Mouse (Mus musculus) liver, postnatal 0 days (tissue): ENCODE data around the gene Slmap. TPM values are rescaled to one million over a fixed set of nuclear protein-coding genes. Genes with fewer than 3 reads are reported as not detected.
"Not testable (repeated sequence)": the region's sequence is repeated elsewhere in the genome, so short reads cannot be mapped to it uniquely, and the experiment has no call there.

ENCODE experiments used
- ATAC-seq: fragments of 200-750 bp; cut with Nextera tagmentation; 2 replicates; pipeline ENCODE4 v1.8.0; 2017; ENCODE audit warnings: mild to moderate bottlenecking, moderate library complexity
- DNase-seq: peaks from one replicate; pipeline ENCODE4 v3.0.0-alpha.2; 2016
- H3K27ac ChIP-seq: fragments of 300-500 bp; sonication (generic); 2 replicates; pipeline ENCODE4 v1.5.1; 2014; ENCODE audit warnings: antibody characterized with exemption, moderate library complexity, mild to moderate bottlenecking, low read depth
- H3K27me3 ChIP-seq: fragments of 300-500 bp; sonication (generic); 2 replicates; pipeline ENCODE4 v1.6.1; 2014; ENCODE audit warnings: low read length, control low read depth, mixed read lengths; ENCODE audit not compliant: insufficient read depth
- H3K36me3 ChIP-seq: fragments of 300-500 bp; sonication (generic); replicated peaks from 2 replicates; pipeline ENCODE4 v1.6.1; 2014; ENCODE audit warnings: mild to moderate bottlenecking, control low read depth, low read length, moderate library complexity, mixed read lengths; ENCODE audit not compliant: insufficient read depth
- H3K4me1 ChIP-seq: fragments of 300-500 bp; sonication (generic); 2 replicates; pipeline ENCODE4 v1.6.1; 2014; ENCODE audit warnings: antibody characterized with exemption, mild to moderate bottlenecking, control low read depth; ENCODE audit not compliant: insufficient read depth
- H3K4me2 ChIP-seq: fragments of 300-500 bp; sonication (generic); 2 replicates; pipeline ENCODE4 v1.6.1; 2014; ENCODE audit warnings: low read depth, mild to moderate bottlenecking, low read length, moderate library complexity, mixed read lengths
- H3K4me3 ChIP-seq: fragments of 300-500 bp; sonication (generic); 2 replicates; pipeline ENCODE4 v1.5.1; 2014; ENCODE audit warnings: low read depth, low read length
- H3K9ac ChIP-seq: fragments of 300-500 bp; sonication (generic); replicated peaks from 2 replicates; pipeline ENCODE4 v1.6.1; 2014; ENCODE audit warnings: mild to moderate bottlenecking, moderate library complexity
- H3K9me3 ChIP-seq: fragments of 300-500 bp; sonication (generic); 2 replicates; pipeline ENCODE4 v1.6.1; 2016; ENCODE audit warnings: mild to moderate bottlenecking, control low read depth, low read length, mixed read lengths
- CTCF ChIP-seq: sonication (generic); IDR thresholded peaks from 2 replicates; pipeline ENCODE4 v1.5.1; 2016; ENCODE audit warnings: antibody characterized with exemption, low read depth
- EP300 ChIP-seq: IDR thresholded peaks from 2 replicates; pipeline ENCODE4 v1.6.1; 2016; ENCODE audit warnings: antibody characterized with exemption, low read depth, mild to moderate bottlenecking
- WGBS: fragments of 180-500 bp; shearing (Covaris S2); extraction: QIAGEN DNeasy Blood & Tissue Kit; methylation state at CpG from one replicate; pipeline ENCODE4 v1.1.7; 2014; ENCODE audit not compliant: insufficient replicate concordance; 5-methylcytosine and 5-hydroxymethylcytosine counted together
- polyA plus RNA-seq: library from polyadenylated mRNA; unstranded; fragments of >200 nt; fragmentation: Nextera tagmentation; extraction: Ambion mirVana; gene quantifications from 2 replicates; pipeline ENCODE4 v1.2.1, GENCODE M21; 2015

Gene Slmap
- polyA plus RNA-seq, 1 experiment from 2014 or later: 12.3 TPM

GRCm38 (mm10) chr14:26528296-26528695, 6.4 kb downstream of the Slmap start:
- DNase-seq: no peak
- no peak for ATAC-seq
- Histone ChIP-seq H3K4me3 (no peak overlapping the region), H3K27ac (no peak overlapping the region), H3K36me3 (peaks cover 8% of the 10 kb centered on the region; the same call in 1 of the 2 replicates), H3K27me3 (no peaks in the 10 kb centered on the region), H3K4me2 (no peak overlapping the region), H3K9me3 (no peaks in the 10 kb centered on the region), H3K9ac (no peak overlapping the region), H3K4me1 (peaks cover 39% of the 10 kb centered on the region)
- 61% methylated on average over 2 of the region's 2 CpGs for WGBS
- TF ChIP-seq EP300 (no peak), CTCF (no peak)

- no peak for DNase-seq
- 61% methylated on average over 3 of the region's 3 CpGs for WGBS
Measured at GRCm38 (mm10) chr14:26525955-26526354, 8.8 kb downstream of the Slmap start.

GRCm38 (mm10) chr14:26523082-26523481, 11.6 kb downstream of the Slmap start:
- H3K4me1 ChIP-seq: peaks cover 18% of the 10 kb centered on the region
- no peak overlapping the region for H3K27ac ChIP-seq
- ATAC-seq: no peak
- no peak overlapping the region for H3K4me2 ChIP-seq
- 77% methylated on average over 2 of the region's 2 CpGs for WGBS
- H3K4me3 ChIP-seq: no peak overlapping the region
- DNase-seq: no peak
- no peak overlapping the region for H3K9ac ChIP-seq
- H3K9me3 ChIP-seq: no peaks in the 10 kb centered on the region
- peaks cover 3% of the 10 kb centered on the region; the same call in 1 of the 2 replicates for H3K36me3 ChIP-seq
- TF ChIP-seq CTCF: no peak
- TF ChIP-seq EP300: no peak
- no peaks in the 10 kb centered on the region for H3K27me3 ChIP-seq

More at GRCm38 (mm10) chr14:26525955-26526354, 8.8 kb downstream of the Slmap start:
- TF ChIP-seq CTCF: no peak
- no peak for TF ChIP-seq EP300
- Histone ChIP-seq H3K27me3 (no peaks in the 10 kb centered on the region), H3K9ac (no peak overlapping the region), H3K36me3 (peaks cover 8% of the 10 kb centered on the region; the same call in 1 of the 2 replicates), H3K27ac (no peak overlapping the region), H3K4me2 (no peak overlapping the region), H3K4me3 (no peak overlapping the region), H3K4me1 (peaks cover 33% of the 10 kb centered on the region), H3K9me3 (no peaks in the 10 kb centered on the region)
- no peak for ATAC-seq

- no peak overlapping the region for H3K9ac ChIP-seq
- H3K36me3 ChIP-seq: peaks cover 3% of the 10 kb centered on the region; the same call in 1 of the 2 replicates
- peaks cover 14% of the 10 kb centered on the region for H3K4me1 ChIP-seq
- WGBS: 57% methylated on average over 4 of the region's 4 CpGs
- DNase-seq: no peak
- no peak overlapping the region for H3K4me3 ChIP-seq
- H3K27ac ChIP-seq: no peak overlapping the region
- TF ChIP-seq CTCF (no peak), EP300 (no peak)
- H3K27me3 ChIP-seq: no peaks in the 10 kb centered on the region
- H3K9me3 ChIP-seq: no peaks in the 10 kb centered on the region
- no peak for ATAC-seq
- no peak overlapping the region for H3K4me2 ChIP-seq
Measured at GRCm38 (mm10) chr14:26519831-26520230, 14.9 kb downstream of the Slmap start.

- H3K27ac ChIP-seq: no peak overlapping the region
- no peak for ATAC-seq
Measured at GRCm38 (mm10) chr14:26517843-26518242, 16.9 kb downstream of the Slmap start.

GRCm38 (mm10) chr14:26516232-26516631, 18.5 kb downstream of the Slmap start:
- not testable (repeated sequence) for H3K9ac ChIP-seq, H3K27me3 ChIP-seq, H3K36me3 ChIP-seq, DNase-seq, H3K9me3 ChIP-seq, H3K4me3 ChIP-seq
- H3K4me2 ChIP-seq: peak overlapping the region; percentile 23
- ATAC-seq: peak; percentile 54
- 23% methylated on average over 2 of the region's 2 CpGs for WGBS
- H3K27ac ChIP-seq: peak overlapping the region; percentile 35
- peaks cover 14% of the 10 kb centered on the region for H3K4me1 ChIP-seq

More at GRCm38 (mm10) chr14:26517843-26518242, 16.9 kb downstream of the Slmap start:
- Histone ChIP-seq H3K4me2 (no peak overlapping the region), H3K27me3 (no peaks in the 10 kb centered on the region), H3K4me1 (peaks cover 14% of the 10 kb centered on the region), H3K9ac (no peak overlapping the region), H3K36me3 (0 out of 2 replicates have a peak, but pooled peaks cover 2% of the 10 kb centered on the region), H3K4me3 (no peak overlapping the region), H3K9me3 (no peaks in the 10 kb centered on the region)
- 70% methylated on average over 4 of the region's 4 CpGs for WGBS
- TF ChIP-seq CTCF (no peak), EP300 (no peak)
- no peak for DNase-seq

- Histone ChIP-seq H3K4me2 (peak overlapping the region; percentile 23), H3K4me3 (no peak overlapping the region), H3K4me1 (peaks cover 14% of the 10 kb centered on the region), H3K9ac (no peak overlapping the region), H3K36me3 (0 out of 2 replicates have a peak, but pooled peaks cover 2% of the 10 kb centered on the region), H3K9me3 (no peaks in the 10 kb centered on the region), H3K27ac (peak overlapping the region; percentile 35), H3K27me3 (no peaks in the 10 kb centered on the region)
- ATAC-seq (peak; percentile 90), DNase-seq (peak; percentile 33)
- WGBS: 9% methylated on average over 9 of the region's 9 CpGs
- TF ChIP-seq EP300: no peak
Measured at GRCm38 (mm10) chr14:26515802-26516201, 18.9 kb downstream of the Slmap start.
